Mouse (Mus musculus): ENCODE data around the gene Foxa3. TPM values are rescaled to one million over a fixed set of nuclear protein-coding genes. Genes with fewer than 3 reads are reported as not detected.

Gene Foxa3
- polyA plus RNA-seq, 1 experiment from 2014 or later: 3.8 TPM

- H3K27me3 ChIP-seq: peaks cover 15% of the 10 kb centered on the region
- no peak for ATAC-seq (ENCODE audit: insufficient number of reproducible peaks, low FRiP score, low TSS enrichment, low read depth)
- WGBS: 1% methylated on average over 59 of the region's 59 CpGs
- no peaks in the 10 kb centered on the region for H3K9me3 ChIP-seq
- peaks cover 36% of the 10 kb centered on the region for H3K4me1 ChIP-seq
- H3K27ac ChIP-seq: no peak overlapping the region; the same call in 1 of the 2 replicates
- H3K9ac ChIP-seq: peak overlapping the region; percentile 47
- no peaks in the 10 kb centered on the region for H3K36me3 ChIP-seq
- H3K4me2 ChIP-seq: peak overlapping the region; percentile 89
- peak overlapping the region; percentile 59 for H3K4me3 ChIP-seq
Measured at GRCm38 (mm10) chr7:18991660-18992293, 31.6 kb downstream of the Foxa3 start.

GRCm38 (mm10) chr7:18990601-18991295 lies 32.6 kb downstream of the Foxa3 start, which contains the start of gene Mypop:
Gene Mypop, plus strand, starts transcription at chr7:18991245.
- H3K4me2 ChIP-seq: peak within 1 kb of the TSS; percentile 89
- H3K9me3 ChIP-seq: no peaks in the 10 kb centered on the region
- under 1% methylated on average over 36 of the region's 37 CpGs for WGBS
- ATAC-seq (ENCODE audit: insufficient number of reproducible peaks, low FRiP score, low TSS enrichment, low read depth): peak; percentile 93
- H3K36me3 ChIP-seq: no peaks in the 10 kb centered on the region
- peaks cover 36% of the 10 kb centered on the region for H3K4me1 ChIP-seq
- H3K4me3 ChIP-seq: peak within 1 kb of the TSS; percentile 59
- peak within 1 kb of the TSS; percentile 47 for H3K9ac ChIP-seq
- peak within 1 kb of the TSS; percentile 91 for H3K27ac ChIP-seq
- peaks cover 15% of the 10 kb centered on the region for H3K27me3 ChIP-seq

GRCm38 (mm10) chr7:18989995-18990394 lies 33.3 kb downstream of the Foxa3 start:
- 7% methylated on average over 5 of the region's 5 CpGs for whole genome bisulfite sequencing

GRCm38 (mm10) chr7:18988780-18989179 lies 34.6 kb downstream of the Foxa3 start:
- WGBS: 65% methylated on average over 6 of the region's 6 CpGs
- Histone ChIP-seq H3K27me3 (peaks cover 15% of the 10 kb centered on the region), H3K4me1 (peaks cover 30% of the 10 kb centered on the region), H3K9me3 (no peaks in the 10 kb centered on the region), H3K36me3 (no peaks in the 10 kb centered on the region), H3K4me2 (no peak overlapping the region), H3K9ac (no peak overlapping the region), H3K4me3 (no peak overlapping the region), H3K27ac (no peak overlapping the region)
- no peak for ATAC-seq (ENCODE audit: insufficient number of reproducible peaks, low FRiP score, low TSS enrichment, low read depth)

More at GRCm38 (mm10) chr7:18989995-18990394, 33.3 kb downstream of the Foxa3 start:
- Histone ChIP-seq H3K9ac (no peak overlapping the region), H3K4me1 (peaks cover 32% of the 10 kb centered on the region), H3K4me3 (peak overlapping the region; percentile 59), H3K27me3 (peaks cover 15% of the 10 kb centered on the region), H3K36me3 (no peaks in the 10 kb centered on the region), H3K9me3 (no peaks in the 10 kb centered on the region), H3K27ac (peak overlapping the region; percentile 91), H3K4me2 (peak overlapping the region; percentile 89)
- ATAC-seq (ENCODE audit: insufficient number of reproducible peaks, low FRiP score, low TSS enrichment, low read depth): no peak

GRCm38 (mm10) chr7:18987747-18988146 lies 35.6 kb downstream of the Foxa3 start:
- Histone ChIP-seq H3K9me3 (no peaks in the 10 kb centered on the region), H3K27ac (no peak overlapping the region), H3K36me3 (no peaks in the 10 kb centered on the region), H3K27me3 (peaks cover 10% of the 10 kb centered on the region), H3K4me1 (peaks cover 25% of the 10 kb centered on the region), H3K4me2 (no peak overlapping the region), H3K4me3 (no peak overlapping the region), H3K9ac (no peak overlapping the region)
- 69% methylated on average over 13 of the region's 13 CpGs for WGBS
- ATAC-seq (ENCODE audit: insufficient number of reproducible peaks, low FRiP score, low TSS enrichment, low read depth): no peak

- Histone ChIP-seq H3K27ac (no peak within 1 kb of the TSS), H3K4me2 (no peak within 1 kb of the TSS)
- ATAC-seq (ENCODE audit: insufficient number of reproducible peaks, low FRiP score, low TSS enrichment, low read depth): no peak
Measured at GRCm38 (mm10) chr7:18987100-18987499, 36.2 kb downstream of the Foxa3 start, which contains the start of gene Nanos2. Gene Nanos2, plus strand, starts transcription at chr7:18987400.

GRCm38 (mm10) chr7:18986503-18986902 lies 36.8 kb downstream of the Foxa3 start:
- no peak overlapping the region for H3K27ac ChIP-seq
- H3K4me3 ChIP-seq: no peak overlapping the region
- no peak overlapping the region for H3K9ac ChIP-seq
- H3K4me1 ChIP-seq: peaks cover 12% of the 10 kb centered on the region
- ATAC-seq (ENCODE audit: insufficient number of reproducible peaks, low FRiP score, low TSS enrichment, low read depth): no peak
- H3K36me3 ChIP-seq: no peaks in the 10 kb centered on the region
- H3K27me3 ChIP-seq: peaks cover 1% of the 10 kb centered on the region
- WGBS: 76% methylated on average over 2 of the region's 2 CpGs
- H3K9me3 ChIP-seq: no peaks in the 10 kb centered on the region
- no peak overlapping the region for H3K4me2 ChIP-seq

More at GRCm38 (mm10) chr7:18987100-18987499, 36.2 kb downstream of the Foxa3 start, which contains the start of gene Nanos2:
- Histone ChIP-seq H3K4me1 (peaks cover 18% of the 10 kb centered on the region), H3K4me3 (no peak within 1 kb of the TSS), H3K9me3 (no peaks in the 10 kb centered on the region), H3K9ac (no peak within 1 kb of the TSS), H3K36me3 (no peaks in the 10 kb centered on the region), H3K27me3 (peaks cover 6% of the 10 kb centered on the region)
- 62% methylated on average over 2 of the region's 2 CpGs for WGBS

GRCm38 (mm10) chr7:18978381-18978780 lies 45.0 kb downstream of the Foxa3 start:
- Histone ChIP-seq H3K9ac (no peak overlapping the region), H3K9me3 (no peaks in the 10 kb centered on the region), H3K4me2 (no peak overlapping the region), H3K4me3 (no peak overlapping the region), H3K27ac (no peak overlapping the region), H3K4me1 (no peaks in the 10 kb centered on the region), H3K36me3 (no peaks in the 10 kb centered on the region), H3K27me3 (no peaks in the 10 kb centered on the region)
- ATAC-seq (ENCODE audit: insufficient number of reproducible peaks, low FRiP score, low TSS enrichment, low read depth): no peak
- 80% methylated on average over 9 of the region's 9 CpGs for WGBS

- H3K27ac ChIP-seq: no peak overlapping the region
- ATAC-seq (ENCODE audit: insufficient number of reproducible peaks, low FRiP score, low TSS enrichment, low read depth): no peak
- peaks cover 17% of the 10 kb centered on the region for H3K27me3 ChIP-seq
- H3K9me3 ChIP-seq: no peaks in the 10 kb centered on the region
- H3K4me3 ChIP-seq: no peak overlapping the region
- WGBS: 87% methylated on average over 3 of the region's 3 CpGs
- H3K4me2 ChIP-seq: no peak overlapping the region
- H3K9ac ChIP-seq: no peak overlapping the region
- no peaks in the 10 kb centered on the region for H3K36me3 ChIP-seq
- no peaks in the 10 kb centered on the region for H3K4me1 ChIP-seq
Measured at GRCm38 (mm10) chr7:18970956-18971355, 52.4 kb downstream of the Foxa3 start.

- no peak overlapping the region for H3K4me3 ChIP-seq
- H3K36me3 ChIP-seq: no peaks in the 10 kb centered on the region
- peaks cover 3% of the 10 kb centered on the region; the same call in 1 of the 2 replicates for H3K4me1 ChIP-seq
- WGBS: 10% methylated on average over 8 of the region's 8 CpGs
- peaks cover 51% of the 10 kb centered on the region for H3K27me3 ChIP-seq
- ATAC-seq (ENCODE audit: insufficient number of reproducible peaks, low FRiP score, low TSS enrichment, low read depth): no peak
- H3K4me2 ChIP-seq: no peak overlapping the region
- no peaks in the 10 kb centered on the region for H3K9me3 ChIP-seq
- H3K27ac ChIP-seq: no peak overlapping the region
- no peak overlapping the region for H3K9ac ChIP-seq
Measured at GRCm38 (mm10) chr7:18967603-18968002, 55.7 kb downstream of the Foxa3 start.

- no peak overlapping the region for H3K4me2 ChIP-seq
- H3K4me1 ChIP-seq: peaks cover 3% of the 10 kb centered on the region; the same call in 1 of the 2 replicates
- H3K9me3 ChIP-seq: no peaks in the 10 kb centered on the region
- no peak for ATAC-seq (ENCODE audit: insufficient number of reproducible peaks, low FRiP score, low TSS enrichment, low read depth)
- H3K4me3 ChIP-seq: no peak overlapping the region
- no peaks in the 10 kb centered on the region for H3K36me3 ChIP-seq
- H3K27ac ChIP-seq: no peak overlapping the region
- no peak overlapping the region for H3K9ac ChIP-seq
- 74% methylated on average over 5 of the region's 5 CpGs for WGBS
- peaks cover 74% of the 10 kb centered on the region for H3K27me3 ChIP-seq
Measured at GRCm38 (mm10) chr7:18965312-18965711, 58.0 kb downstream of the Foxa3 start.

- Histone ChIP-seq H3K4me3 (no peak overlapping the region), H3K9me3 (no peaks in the 10 kb centered on the region), H3K36me3 (no peaks in the 10 kb centered on the region), H3K4me2 (no peak overlapping the region), H3K4me1 (peaks cover 7% of the 10 kb centered on the region), H3K27ac (no peak overlapping the region), H3K9ac (no peak overlapping the region), H3K27me3 (peaks cover 89% of the 10 kb centered on the region)
- no peak; the same call in 1 of the 2 replicates for ATAC-seq (ENCODE audit: insufficient number of reproducible peaks, low FRiP score, low TSS enrichment, low read depth)
- WGBS: 2% methylated on average over 19 of the region's 19 CpGs
Measured at GRCm38 (mm10) chr7:18963294-18963843, 60.0 kb downstream of the Foxa3 start.

All from limb, embryonic 15.5 days (tissue).